Mouse (Mus musculus): ENCODE measurements around the gene Gm20390.

The Gm20390 gene

GRCm38 (mm10) chr11:93968005-93968847 is at the start of gene Gm20390, which contains the start of gene Nme1:
TSS of gene Gm20390 (minus strand) at chr11:93968293.
TSS of gene Nme1 (minus strand) at chr11:93968521.
- in situ Hi-C loops (cut with MboI; ENCODE audit: low sequenced_read_pairs), result loop anchor here (10.0 kb wide), 1 partner anchor 107 kb away; no protein-coding TSS in a partner anchor

GRCm38 (mm10) chr11:94003346-94003745 is 35.3 kb upstream of the Gm20390 start:
- in situ Hi-C loops (cut with MboI; ENCODE audit: low sequenced_read_pairs), result no loop called here

GRCm38 (mm10) chr11:93999276-93999675 is 31.2 kb upstream of the Gm20390 start:
- in situ Hi-C loops (cut with MboI; ENCODE audit: low sequenced_read_pairs), result no loop called here

- in situ Hi-C loops (cut with MboI; ENCODE audit: low sequenced_read_pairs), result no loop called here
Observed at GRCm38 (mm10) chr11:93997141-93997775, 29.2 kb upstream of the Gm20390 start.

- in situ Hi-C loops (cut with MboI; ENCODE audit: low sequenced_read_pairs), result no loop called here
Observed at GRCm38 (mm10) chr11:93996306-93997140, 28.4 kb upstream of the Gm20390 start.

GRCm38 (mm10) chr11:93995720-93996305 is 27.7 kb upstream of the Gm20390 start, which contains the start of gene Spag9:
TSS of gene Spag9 (plus strand) at chr11:93996091.
- in situ Hi-C loops (cut with MboI; ENCODE audit: low sequenced_read_pairs), result no loop called here

GRCm38 (mm10) chr11:93995111-93995719 is 27.1 kb upstream of the Gm20390 start:
- in situ Hi-C loops (cut with MboI; ENCODE audit: low sequenced_read_pairs), result no loop called here

- in situ Hi-C loops (cut with MboI; ENCODE audit: low sequenced_read_pairs), result no loop called here
Observed at GRCm38 (mm10) chr11:93994531-93994930, 26.4 kb upstream of the Gm20390 start.

GRCm38 (mm10) chr11:93988328-93989062 is 20.4 kb upstream of the Gm20390 start:
- in situ Hi-C loops (cut with MboI; ENCODE audit: low sequenced_read_pairs), result no loop called here

- in situ Hi-C loops (cut with MboI; ENCODE audit: low sequenced_read_pairs), result no loop called here
Observed at GRCm38 (mm10) chr11:93987625-93988327, 19.7 kb upstream of the Gm20390 start.

- in situ Hi-C loops (cut with MboI; ENCODE audit: low sequenced_read_pairs), result no loop called here
Observed at GRCm38 (mm10) chr11:93987026-93987425, 18.9 kb upstream of the Gm20390 start.

GRCm38 (mm10) chr11:93986298-93986697 is 18.2 kb upstream of the Gm20390 start:
- in situ Hi-C loops (cut with MboI; ENCODE audit: low sequenced_read_pairs), result no loop called here

GRCm38 (mm10) chr11:93985265-93985664 is 17.2 kb upstream of the Gm20390 start:
- in situ Hi-C loops (cut with MboI; ENCODE audit: low sequenced_read_pairs), result no loop called here

GRCm38 (mm10) chr11:93984619-93985018 is 16.5 kb upstream of the Gm20390 start:
- in situ Hi-C loops (cut with MboI; ENCODE audit: low sequenced_read_pairs), result no loop called here

GRCm38 (mm10) chr11:93979502-93980049 is 11.5 kb upstream of the Gm20390 start:
- in situ Hi-C loops (cut with MboI; ENCODE audit: low sequenced_read_pairs), result no loop called here

- in situ Hi-C loops (cut with MboI; ENCODE audit: low sequenced_read_pairs), result no loop called here
Observed at GRCm38 (mm10) chr11:93972951-93973350, 4.9 kb upstream of the Gm20390 start.

- in situ Hi-C loops (cut with MboI; ENCODE audit: low sequenced_read_pairs), result loop anchor here (10.0 kb wide), 1 partner anchor 105 kb away; no protein-coding TSS in a partner anchor
Observed at GRCm38 (mm10) chr11:93969799-93970198, 1.7 kb upstream of the Gm20390 start.

GRCm38 (mm10) chr11:93969171-93969570 is 1.1 kb upstream of the Gm20390 start:
- in situ Hi-C loops (cut with MboI; ENCODE audit: low sequenced_read_pairs), result loop anchor here (10.0 kb wide), 1 partner anchor 106 kb away; no protein-coding TSS in a partner anchor

GRCm38 (mm10) chr11:93968848-93969128 is 695 bp upstream of the Gm20390 start:
- in situ Hi-C loops (cut with MboI; ENCODE audit: low sequenced_read_pairs), result loop anchor here (10.0 kb wide), 1 partner anchor 106 kb away; no protein-coding TSS in a partner anchor

Data from CH12F3 (cell line).